In the genomic region with DNA sequence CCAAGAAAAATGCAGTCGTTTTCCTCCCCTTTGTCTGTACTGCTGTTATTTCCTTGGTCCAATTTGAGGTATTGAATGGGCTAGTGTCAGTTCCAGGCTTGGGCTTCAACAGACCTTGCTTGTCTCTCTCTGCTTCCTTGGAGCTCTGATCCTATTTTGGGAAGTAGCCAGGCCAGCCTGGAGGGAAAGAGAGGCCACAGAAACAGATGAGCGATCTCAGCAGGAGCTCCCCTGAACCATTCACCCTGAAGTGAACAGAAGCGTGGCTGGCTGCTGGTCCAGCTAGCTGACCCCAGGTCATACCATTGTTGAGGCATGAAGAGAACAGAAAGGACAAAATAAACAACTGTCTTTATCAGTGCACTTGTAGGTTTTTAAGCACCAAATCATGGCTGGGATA, we compare ENCODE assay signal across 12 mouse cellular contexts. TPM values are rescaled to one million over a fixed set of nuclear protein-coding genes. Genes with fewer than 3 reads are reported as not detected.
A peak's percentile ranks its signal among the peaks of the same experiment; 100 is the strongest.
DNase-seq lines count a peak whose midpoint lies in the region; ATAC-seq and TF ChIP-seq lines count a peak whose summit lies in the region.
"Had no signal": no experiment of that assay in that cellular context is flagged by ENCODE, and none has a peak within 500 bp of the region (broad histone marks: within the 10 kb centered on the region; RNA-seq: fewer than 3 reads in every experiment).

No protein-coding gene starts in this region.

- peaks cover 34% of the 10 kb centered on the region for H3K27me3 ChIP-seq in forebrain, embryonic 10.5 days (ENCODE audit: poor library complexity, severe bottlenecking)
- no peaks in the 10 kb centered on the region for H3K27me3 ChIP-seq in forebrain, postnatal 0 days (ENCODE audit: insufficient read depth, low read length)
- no peaks in the 10 kb centered on the region for H3K27me3 ChIP-seq in neural tube, embryonic 15.5 days (replicated peaks)
- no peaks in the 10 kb centered on the region for H3K27me3 ChIP-seq in kidney, postnatal 0 days (ENCODE audit: insufficient read depth, low read length)
- no peaks in the 10 kb centered on the region for H3K27me3 ChIP-seq in stomach, embryonic 14.5 days (ENCODE audit: control insufficient read depth, insufficient read depth, low read length)
- H3K27me3 ChIP-seq: limb, embryonic 15.5 days; midbrain, embryonic 12.5 days had no signal

- 0 out of 2 replicates have a peak overlapping the region, but pooled peaks have one; percentile 40 for H3K27ac ChIP-seq in forebrain, embryonic 10.5 days
- H3K27ac ChIP-seq in forebrain, postnatal 0 days (ENCODE audit: low read depth, low read length), result no peak overlapping the region
- no peak overlapping the region for H3K27ac ChIP-seq in neural tube, embryonic 15.5 days (replicated peaks)
- H3K27ac ChIP-seq in kidney, postnatal 0 days, result no peak overlapping the region
- H3K27ac ChIP-seq in stomach, embryonic 14.5 days (ENCODE audit: low read length), result peak overlapping the region; percentile 44; the same call in 1 of the 2 replicates
- H3K27ac ChIP-seq: heart, embryonic 15.5 days; limb, embryonic 15.5 days; midbrain, embryonic 12.5 days had no signal

- DNase-seq in forebrain, embryonic 10.5 days (ENCODE audit: extremely low spot score, low spot score), result no peak
- DNase-seq in forebrain, postnatal 0 days, result no peak
- DNase-seq in neural tube, embryonic 10.5 days (ENCODE audit: extremely low spot score, low spot score), result peak; percentile 33
- peak; percentile 66 for DNase-seq in kidney, postnatal 0 days (ENCODE audit: low spot score)
- DNase-seq in frontal cortex, adult 2 months (ENCODE audit: extremely low spot score in 1 of 2, low spot score in 1 of 2), result no peak
- DNase-seq in thymus, postnatal 25 days, result no peak
- DNase-seq: B cell, adult 2 months had no signal

- no peaks in the 10 kb centered on the region for H3K9me3 ChIP-seq in forebrain, embryonic 10.5 days
- no peaks in the 10 kb centered on the region for H3K9me3 ChIP-seq in forebrain, postnatal 0 days (ENCODE audit: low read length)
- no peaks in the 10 kb centered on the region for H3K9me3 ChIP-seq in neural tube, embryonic 15.5 days (replicated peaks)
- no peaks in the 10 kb centered on the region for H3K9me3 ChIP-seq in kidney, postnatal 0 days (replicated peaks; ENCODE audit: low read length)
- H3K9me3 ChIP-seq in stomach, embryonic 14.5 days (ENCODE audit: control insufficient read depth, low read depth, low read length), result no peaks in the 10 kb centered on the region
- H3K9me3 ChIP-seq: heart, embryonic 15.5 days; limb, embryonic 15.5 days; midbrain, embryonic 12.5 days had no signal

- no peak overlapping the region for H3K9ac ChIP-seq in forebrain, postnatal 0 days
- H3K9ac ChIP-seq in neural tube, embryonic 15.5 days (replicated peaks), result no peak overlapping the region
- no peak overlapping the region for H3K9ac ChIP-seq in kidney, postnatal 0 days (ENCODE audit: low read depth, low read length)
- H3K9ac ChIP-seq in stomach, embryonic 14.5 days (replicated peaks; ENCODE audit: low read depth, low read length), result no peak overlapping the region
- H3K9ac ChIP-seq: heart, embryonic 15.5 days; limb, embryonic 15.5 days; midbrain, embryonic 12.5 days had no signal

- H3K4me3 ChIP-seq in forebrain, embryonic 10.5 days, result no peak overlapping the region
- H3K4me3 ChIP-seq in forebrain, postnatal 0 days (ENCODE audit: low read depth, low read length), result no peak overlapping the region
- no peak overlapping the region for H3K4me3 ChIP-seq in neural tube, embryonic 15.5 days (replicated peaks)
- H3K4me3 ChIP-seq in kidney, postnatal 0 days (replicated peaks; ENCODE audit: low read depth, low read length), result no peak overlapping the region
- no peak overlapping the region for H3K4me3 ChIP-seq in stomach, embryonic 14.5 days (ENCODE audit: low read depth, low read length)
- H3K4me3 ChIP-seq: heart, embryonic 15.5 days; limb, embryonic 15.5 days; midbrain, embryonic 12.5 days had no signal

- H3K4me1 ChIP-seq in forebrain, embryonic 10.5 days, result peaks cover 32% of the 10 kb centered on the region
- H3K4me1 ChIP-seq in forebrain, postnatal 0 days (ENCODE audit: insufficient read depth), result no peaks in the 10 kb centered on the region
- no peaks in the 10 kb centered on the region; the same call in 1 of the 2 replicates for H3K4me1 ChIP-seq in neural tube, embryonic 15.5 days
- H3K4me1 ChIP-seq in kidney, postnatal 0 days (replicated peaks; ENCODE audit: insufficient read depth, low read length), result peaks cover 19% of the 10 kb centered on the region
- H3K4me1 ChIP-seq in stomach, embryonic 14.5 days (ENCODE audit: control insufficient read depth, insufficient read depth, low read length), result peaks cover 21% of the 10 kb centered on the region; the same call in 1 of the 2 replicates

- H3K4me2 ChIP-seq in forebrain, postnatal 0 days (ENCODE audit: low read depth), result no peak overlapping the region
- H3K4me2 ChIP-seq in neural tube, embryonic 15.5 days, result no peak overlapping the region
- no peak overlapping the region for H3K4me2 ChIP-seq in kidney, postnatal 0 days (ENCODE audit: low read length)
- no peak overlapping the region for H3K4me2 ChIP-seq in stomach, embryonic 14.5 days (replicated peaks; ENCODE audit: low read depth, low read length)
- H3K4me2 ChIP-seq: heart, embryonic 15.5 days; limb, embryonic 15.5 days; midbrain, embryonic 12.5 days had no signal

- TF ChIP-seq CTCF in forebrain, postnatal 0 days (IDR thresholded peaks at IDR 0.05; ENCODE audit: low read depth), result no peak
- no peak for TF ChIP-seq CTCF in kidney, postnatal 0 days (IDR thresholded peaks at IDR 0.05; ENCODE audit: low read depth)

- no peaks in the 10 kb centered on the region for H3K36me3 ChIP-seq in forebrain, embryonic 10.5 days (replicated peaks)
- no peaks in the 10 kb centered on the region for H3K36me3 ChIP-seq in forebrain, postnatal 0 days (ENCODE audit: insufficient read depth)
- H3K36me3 ChIP-seq in neural tube, embryonic 15.5 days, result no peaks in the 10 kb centered on the region
- H3K36me3 ChIP-seq in kidney, postnatal 0 days (ENCODE audit: insufficient read depth, low read length), result no peaks in the 10 kb centered on the region
- H3K36me3 ChIP-seq in stomach, embryonic 14.5 days (ENCODE audit: control insufficient read depth, insufficient read depth, low read length), result no peaks in the 10 kb centered on the region
- H3K36me3 ChIP-seq: heart, embryonic 15.5 days; limb, embryonic 15.5 days; midbrain, embryonic 12.5 days had no signal

- no peak for ATAC-seq in forebrain, postnatal 0 days
- no peak for ATAC-seq in neural tube, embryonic 15.5 days (ENCODE audit: low FRiP score)
- ATAC-seq in kidney, postnatal 0 days (replicated peaks; ENCODE audit: low FRiP score, low read depth), result no peak
- ATAC-seq in stomach, embryonic 14.5 days (ENCODE audit: insufficient number of reproducible peaks, insufficient read depth, low FRiP score, low read depth), result no peak

- 5% methylated on average over 3 of the region's 3 CpGs for WGBS in forebrain, embryonic 10.5 days
- 5% methylated on average over 3 of the region's 3 CpGs for WGBS in forebrain, postnatal 0 days
- WGBS in neural tube, embryonic 15.5 days, result 17% methylated on average over 3 of the region's 3 CpGs
- WGBS in kidney, postnatal 0 days, result 17% methylated on average over 3 of the region's 3 CpGs
- WGBS in stomach, embryonic 14.5 days, result 20% methylated on average over 3 of the region's 3 CpGs

RNA-seq across cellular contexts. Expression of a gene that starts 12.8 kb away (rescaled TPM):
- polyA plus RNA-seq in forebrain, embryonic 10.5 days (2016; fragmentation: Nextera tagmentation; extraction: Ambion mirVana), result 41.2 and 43.1 TPM in 2 replicates
- 31.8 and 45.5 TPM in 2 replicates for total RNA-seq in forebrain, postnatal 0 days (2014; rRNA removed)
- 22.0 and 24.1 TPM in 2 replicates for polyA plus RNA-seq in forebrain, postnatal 0 days (2015; fragmentation: Nextera tagmentation; extraction: Ambion mirVana)
- 69.5 and 79.0 TPM in 2 replicates for polyA plus RNA-seq in neural tube, embryonic 15.5 days (2015; fragmentation: Nextera tagmentation; extraction: Ambion mirVana)
- 70.8 and 75.1 TPM in 2 replicates for polyA plus RNA-seq in kidney, postnatal 0 days (2015; fragmentation: Nextera tagmentation; extraction: Ambion mirVana)
- 142 and 144 TPM in 2 replicates for polyA plus RNA-seq in stomach, embryonic 14.5 days (2014; fragmentation: Nextera tagmentation; extraction: Ambion mirVana)
- polyA plus RNA-seq in frontal cortex, adult 2 months (2012; rRNA removed), result 5.7 and 5.8 TPM in 2 replicates

Comparison
In these comparisons a context has a peak if more than half of its experiments do, and no peak if none do; other contexts are left out.
1. H3K27ac ChIP-seq: peak in forebrain, embryonic 10.5 days (single experiment) and stomach, embryonic 14.5 days (single experiment); none in forebrain, postnatal 0 days (single experiment), neural tube, embryonic 15.5 days (single experiment) and kidney, postnatal 0 days (single experiment).
2. DNase-seq: peak in neural tube, embryonic 10.5 days (single experiment) and kidney, postnatal 0 days (single experiment); none in forebrain, embryonic 10.5 days (single experiment), forebrain, postnatal 0 days (single experiment), frontal cortex, adult 2 months (0 of 2) and thymus, postnatal 25 days (single experiment).